Mouse (Mus musculus): ENCODE measurements around the gene Stxbp4.

Stxbp4 gene

GRCm38 (mm10) chr11:90650231-90650885 is 12.5 kb upstream of the Stxbp4 start:
- DNase-seq (ENCODE audit: low spot score in 2 of 2) = no peak

GRCm38 (mm10) chr11:90649777-90650176 is 11.9 kb upstream of the Stxbp4 start:
- DNase-seq (ENCODE audit: low spot score in 2 of 2) = no peak

GRCm38 (mm10) chr11:90638312-90638830 is 487 bp upstream of the Stxbp4 start:
- DNase-seq (ENCODE audit: low spot score in 2 of 2) = peak in 1 of 2 experiments; percentile 48

- no peak for DNase-seq (ENCODE audit: low spot score in 2 of 2)
These were observed 3.2 kb downstream of the Stxbp4 start for GRCm38 (mm10) chr11:90634661-90635060.

GRCm38 (mm10) chr11:90632480-90632879 is 5.4 kb downstream of the Stxbp4 start:
- DNase-seq (ENCODE audit: low spot score in 2 of 2) = no peak

GRCm38 (mm10) chr11:90627751-90628150 is 10.1 kb downstream of the Stxbp4 start:
- no peak for DNase-seq (ENCODE audit: low spot score in 2 of 2)

- DNase-seq (ENCODE audit: low spot score in 2 of 2) = no peak
These were observed 12.7 kb downstream of the Stxbp4 start for GRCm38 (mm10) chr11:90625174-90625573.

- DNase-seq (ENCODE audit: low spot score in 2 of 2) = no peak
These were observed 14.4 kb downstream of the Stxbp4 start for GRCm38 (mm10) chr11:90623477-90623876.

- no peak for DNase-seq (ENCODE audit: low spot score in 2 of 2)
These were observed 15.4 kb downstream of the Stxbp4 start for GRCm38 (mm10) chr11:90622500-90622899.

GRCm38 (mm10) chr11:90622044-90622443 is 15.8 kb downstream of the Stxbp4 start:
- DNase-seq (ENCODE audit: low spot score in 2 of 2) = no peak

GRCm38 (mm10) chr11:90616431-90616830 is 21.5 kb downstream of the Stxbp4 start:
- no peak for DNase-seq (ENCODE audit: low spot score in 2 of 2)

- DNase-seq (ENCODE audit: low spot score in 2 of 2) = no peak
These were observed 23.1 kb downstream of the Stxbp4 start for GRCm38 (mm10) chr11:90614743-90615142.

GRCm38 (mm10) chr11:90612118-90612517 is 25.8 kb downstream of the Stxbp4 start:
- DNase-seq (ENCODE audit: low spot score in 2 of 2) = no peak

GRCm38 (mm10) chr11:90603066-90603465 is 34.8 kb downstream of the Stxbp4 start:
- no peak for DNase-seq (ENCODE audit: low spot score in 2 of 2)

- DNase-seq (ENCODE audit: low spot score in 2 of 2) = no peak
These were observed 42.1 kb downstream of the Stxbp4 start for GRCm38 (mm10) chr11:90595826-90596225.

- no peak for DNase-seq (ENCODE audit: low spot score in 2 of 2)
These were observed 46.9 kb downstream of the Stxbp4 start for GRCm38 (mm10) chr11:90590996-90591395.

GRCm38 (mm10) chr11:90586203-90586602 is 51.7 kb downstream of the Stxbp4 start:
- no peak for DNase-seq (ENCODE audit: low spot score in 2 of 2)

- no peak for DNase-seq (ENCODE audit: low spot score in 2 of 2)
These were observed 52.1 kb downstream of the Stxbp4 start for GRCm38 (mm10) chr11:90585754-90586153.

GRCm38 (mm10) chr11:90577057-90577780 is 60.7 kb downstream of the Stxbp4 start:
- no peak for DNase-seq (ENCODE audit: low spot score in 2 of 2)

GRCm38 (mm10) chr11:90576282-90576972 is 61.5 kb downstream of the Stxbp4 start:
- no peak for DNase-seq (ENCODE audit: low spot score in 2 of 2)

- DNase-seq (ENCODE audit: low spot score in 2 of 2) = no peak
These were observed 62.3 kb downstream of the Stxbp4 start for GRCm38 (mm10) chr11:90575491-90576048.

- no peak for DNase-seq (ENCODE audit: low spot score in 2 of 2)
These were observed 67.1 kb downstream of the Stxbp4 start for GRCm38 (mm10) chr11:90570646-90571259.
